Mouse (Mus musculus) heart, postnatal 25 days (tissue): ENCODE data around the gene Fmnl1. TPM values are rescaled to one million over a fixed set of nuclear protein-coding genes. Genes with fewer than 3 reads are reported as not detected.

Experiments used
- DNase-seq: peaks from one replicate; pipeline ENCODE4 v3.0.0; 2022; ENCODE audit warnings: low spot score
- intact Hi-C: fragments of 180-260 bp; cut with DNase I; formaldehyde crosslinking; loops from one replicate; pipeline ENCODE4 v1.15.1; 2025
- total RNA-seq, 2 experiments: library from RNA; stranded (reverse); gene quantifications; 2 replicates each; pipeline ENCODE4 v1.2.3; 2021

Gene Fmnl1
- total RNA-seq, 2 experiments from 2014 or later = 15.1 to 18.2 TPM

DNA sequence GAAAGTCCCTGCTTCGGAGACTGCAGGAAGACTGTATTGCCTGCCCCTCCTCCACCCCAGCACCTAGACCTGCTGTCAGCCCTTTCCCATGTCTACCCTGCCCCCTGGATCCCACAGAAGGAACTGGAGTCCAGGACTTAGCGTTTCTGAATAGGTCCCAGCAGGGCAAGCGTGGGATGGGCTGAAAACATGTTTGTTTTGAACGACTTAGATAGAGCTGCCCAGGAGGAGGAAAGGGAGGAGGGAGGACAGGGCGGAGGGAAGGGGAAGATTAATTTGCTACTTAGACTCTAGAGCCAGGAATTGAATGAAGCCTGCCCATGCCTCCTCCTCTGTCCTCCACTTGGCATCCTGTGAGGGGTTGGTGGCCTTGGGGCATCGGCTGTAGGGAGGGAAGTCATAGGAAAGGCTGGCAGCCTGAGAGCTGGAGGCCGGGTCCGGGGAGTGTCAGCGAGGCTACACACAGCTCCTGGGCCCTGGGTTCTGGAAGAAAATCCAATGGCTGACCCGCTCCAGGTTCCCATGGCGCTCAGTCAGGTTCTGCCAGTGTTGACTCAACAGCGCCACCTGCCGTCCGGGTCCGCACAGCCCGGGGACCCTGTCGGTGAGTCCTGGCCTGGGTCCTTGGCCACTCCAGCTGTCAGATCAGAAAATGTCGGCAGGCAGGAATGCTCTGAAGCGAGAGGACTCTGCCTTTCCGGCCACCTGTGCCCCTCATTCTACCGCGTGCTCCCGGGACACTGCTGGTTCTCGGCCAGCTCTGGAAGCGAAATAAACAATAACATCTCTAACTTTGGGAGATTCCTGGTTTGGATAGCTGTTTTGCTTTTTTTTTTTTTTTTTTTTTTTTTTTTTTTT, 12.1 kb upstream of the Fmnl1 start:
- DNase-seq = peak; percentile 89
- intact Hi-C loops = loop anchor here (1.0 to 10.0 kb wide), 3 partner anchors 42 to 254 kb away; partner anchors contain the start of gene Gfap

DNA sequence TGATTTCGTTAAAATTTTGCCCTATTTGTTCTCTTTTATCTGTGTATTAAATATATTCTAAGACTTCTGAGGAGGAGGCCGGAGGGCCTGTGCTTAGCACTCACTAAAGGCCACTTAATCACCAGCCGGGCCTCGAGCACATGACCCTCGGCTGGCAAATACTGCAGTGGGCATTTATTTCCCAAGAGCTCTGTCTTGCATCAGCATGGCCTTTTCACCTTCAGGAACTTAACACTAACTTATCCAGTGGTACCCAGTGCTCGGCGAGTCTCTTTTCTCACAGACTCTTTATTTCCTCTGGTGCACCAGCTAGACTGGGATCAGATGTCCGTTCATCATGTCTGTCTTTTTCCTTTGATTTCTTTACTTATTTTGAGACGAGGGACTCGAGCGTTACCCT, 10.2 kb upstream of the Fmnl1 start:
- intact Hi-C loops = loop anchor here (10.0 kb wide), 1 partner anchor 254 kb away; the partner anchor contains the start of gene Plekhm1

DNA sequence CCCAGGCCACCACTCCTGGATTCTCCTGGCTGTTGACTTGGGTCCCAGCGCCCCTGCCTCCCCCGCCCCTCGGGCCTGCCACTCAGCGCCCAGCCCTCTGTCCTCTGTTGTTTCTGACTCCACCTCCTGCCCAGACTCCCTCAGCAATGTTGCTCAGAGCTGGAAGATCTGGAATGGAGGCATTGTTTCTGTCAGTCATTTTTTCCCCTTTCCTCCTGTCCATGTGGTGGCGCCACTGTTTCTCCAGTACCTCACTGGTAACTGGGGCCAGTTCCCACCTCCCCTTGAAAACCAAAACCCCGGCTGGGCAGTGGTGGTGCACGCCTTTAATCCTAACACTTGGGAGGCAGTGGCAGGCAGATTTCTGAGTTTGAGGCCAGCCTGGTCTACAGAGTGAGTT, 9.5 kb upstream of the Fmnl1 start:
- intact Hi-C loops = loop anchor here (10.0 kb wide), 1 partner anchor 253 kb away; the partner anchor contains the start of gene Plekhm1

More for the DNA sequence above, 10.2 kb upstream of the Fmnl1 start:
- no peak for DNase-seq

DNA sequence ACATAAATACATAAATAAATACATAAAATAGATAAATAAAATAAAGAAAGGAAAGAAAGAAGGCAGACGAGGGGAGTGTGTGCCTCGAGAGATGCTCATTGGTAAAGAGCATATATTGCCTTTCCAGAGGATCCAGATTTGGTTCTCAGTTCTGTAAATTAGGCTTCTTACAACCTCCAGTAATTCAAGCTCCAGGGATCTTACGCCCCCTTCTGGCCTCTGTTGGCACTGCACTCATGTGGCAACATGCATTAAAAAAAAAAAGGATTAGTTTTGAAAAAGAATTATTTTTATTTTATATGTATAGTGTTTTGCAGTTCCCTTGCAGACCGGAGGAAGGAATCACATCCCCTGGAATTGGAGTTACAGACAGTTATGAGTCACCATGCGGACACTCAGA, 8.8 kb upstream of the Fmnl1 start:
- no peak for DNase-seq
- intact Hi-C loops = loop anchor here (10.0 kb wide), 1 partner anchor 253 kb away; the partner anchor contains the start of gene Plekhm1

More for the DNA sequence above, 9.5 kb upstream of the Fmnl1 start:
- DNase-seq = no peak

DNA sequence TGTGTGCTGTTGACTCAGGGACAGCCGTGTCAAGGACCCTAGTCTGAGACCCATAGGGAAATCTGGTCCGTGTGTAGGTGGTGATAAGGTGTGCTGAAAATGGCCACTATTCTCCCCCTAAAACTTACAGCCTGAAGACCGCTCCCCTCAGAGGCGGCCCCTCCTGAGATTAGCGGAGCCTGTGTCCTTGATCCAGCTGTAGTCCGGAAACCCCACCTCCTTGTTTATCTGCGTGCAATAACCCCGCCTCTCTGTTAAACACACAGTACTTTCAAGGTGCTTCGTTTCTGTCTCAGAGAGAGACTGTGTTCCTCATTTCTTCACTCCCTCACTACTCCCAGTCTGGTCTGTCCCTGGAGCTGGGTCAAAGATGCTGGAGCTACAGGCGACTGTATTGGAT, 6.5 kb upstream of the Fmnl1 start:
- intact Hi-C loops = loop anchor here (10.0 kb wide), 1 partner anchor 250 kb away; the partner anchor contains the start of gene Plekhm1
- no peak for DNase-seq

- DNase-seq = no peak
- intact Hi-C loops = loop anchor here (1.0 to 10.0 kb wide), 4 partner anchors 16 to 246 kb away; partner anchors contain the start of gene Plekhm1
Measured at GRCm38 (mm10) chr11:103168690-103169390, 2.1 kb upstream of the Fmnl1 start.

- DNase-seq = no peak
- intact Hi-C loops = loop anchor here (1.0 to 10.0 kb wide), 4 partner anchors 16 to 245 kb away; partner anchors contain the start of gene Plekhm1
Measured at GRCm38 (mm10) chr11:103169664-103170063, 1.2 kb upstream of the Fmnl1 start.

DNA sequence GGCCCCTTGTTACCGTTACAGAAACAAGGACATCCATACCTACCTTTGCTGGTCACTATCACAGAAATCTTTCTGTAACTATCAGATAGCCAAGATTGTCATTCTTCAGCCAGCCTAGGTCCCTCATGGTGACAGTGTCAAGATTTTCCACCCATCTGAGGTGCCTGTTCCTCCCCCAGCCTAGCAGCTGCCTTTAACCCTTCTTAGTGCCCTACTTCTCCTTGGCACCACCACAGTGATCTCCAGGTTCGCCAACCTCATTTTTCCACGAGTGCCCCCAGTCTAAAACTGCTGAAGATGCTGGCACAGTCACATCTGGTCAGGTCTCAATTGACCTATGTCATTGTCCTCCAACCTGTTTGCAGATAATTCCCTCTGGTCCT, 805 bp upstream of the Fmnl1 start:
- intact Hi-C loops = loop anchor here (2.0 kb wide), 1 partner anchor 63 kb away; no protein-coding TSS in a partner anchor
- no peak for DNase-seq

DNA sequence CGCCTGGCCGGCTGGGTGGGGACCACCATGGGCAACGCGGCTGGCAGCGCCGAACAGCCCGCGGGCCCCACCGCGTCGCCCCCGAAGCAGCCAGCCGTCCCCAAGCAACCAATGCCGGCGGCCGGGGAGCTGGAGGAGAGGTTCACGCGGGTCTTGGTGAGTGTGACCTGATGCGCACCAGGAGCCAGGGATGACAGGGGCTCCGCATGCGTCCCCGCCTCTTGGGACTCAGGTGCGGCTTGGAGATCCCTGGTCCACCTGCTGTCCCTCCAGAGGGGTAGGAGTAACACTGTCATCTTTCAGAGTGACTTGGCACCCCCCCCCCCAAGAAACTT, 346 bp downstream of the Fmnl1 start:
- intact Hi-C loops = loop anchor here (1.0 to 2.0 kb wide), 2 partner anchors 55 to 62 kb away; no protein-coding TSS in a partner anchor
- no peak for DNase-seq

DNA sequence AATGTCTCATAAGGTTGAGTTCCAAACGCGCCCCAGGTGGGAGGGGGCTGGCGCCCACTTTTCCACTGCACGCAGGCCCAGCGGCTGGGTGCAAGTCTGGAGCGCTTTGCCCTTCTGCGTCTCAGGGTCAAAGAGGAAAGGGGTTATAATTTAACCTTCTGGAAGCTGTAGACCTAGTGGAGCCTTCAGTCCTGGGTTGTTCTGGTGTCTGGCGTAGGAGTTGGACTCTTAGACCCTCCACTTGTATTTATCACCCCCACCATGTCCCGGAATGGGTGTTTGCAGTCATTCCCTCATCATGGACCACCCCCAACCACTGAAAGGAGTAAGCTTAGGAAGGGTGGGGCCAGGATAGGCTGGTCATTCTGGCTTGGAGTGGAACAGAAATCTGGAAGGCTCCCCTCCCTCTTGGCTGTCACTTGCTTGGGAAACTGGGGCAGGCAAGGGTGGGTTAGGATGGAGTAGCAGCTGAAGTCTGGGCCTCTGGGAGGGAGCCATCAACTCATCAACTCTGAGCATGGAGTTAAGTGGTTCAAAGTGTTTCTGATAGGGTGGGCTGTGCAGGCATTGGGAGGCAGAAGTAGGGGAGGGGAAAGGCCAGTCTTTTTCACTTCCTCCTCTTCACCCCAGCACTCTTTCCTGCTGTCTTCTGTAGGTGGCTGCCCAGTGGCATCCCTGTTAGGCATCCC, 940 bp downstream of the Fmnl1 start:
- no peak for DNase-seq
- intact Hi-C loops = loop anchor here (1.0 to 2.0 kb wide), 2 partner anchors 54 to 61 kb away; no protein-coding TSS in a partner anchor

DNA sequence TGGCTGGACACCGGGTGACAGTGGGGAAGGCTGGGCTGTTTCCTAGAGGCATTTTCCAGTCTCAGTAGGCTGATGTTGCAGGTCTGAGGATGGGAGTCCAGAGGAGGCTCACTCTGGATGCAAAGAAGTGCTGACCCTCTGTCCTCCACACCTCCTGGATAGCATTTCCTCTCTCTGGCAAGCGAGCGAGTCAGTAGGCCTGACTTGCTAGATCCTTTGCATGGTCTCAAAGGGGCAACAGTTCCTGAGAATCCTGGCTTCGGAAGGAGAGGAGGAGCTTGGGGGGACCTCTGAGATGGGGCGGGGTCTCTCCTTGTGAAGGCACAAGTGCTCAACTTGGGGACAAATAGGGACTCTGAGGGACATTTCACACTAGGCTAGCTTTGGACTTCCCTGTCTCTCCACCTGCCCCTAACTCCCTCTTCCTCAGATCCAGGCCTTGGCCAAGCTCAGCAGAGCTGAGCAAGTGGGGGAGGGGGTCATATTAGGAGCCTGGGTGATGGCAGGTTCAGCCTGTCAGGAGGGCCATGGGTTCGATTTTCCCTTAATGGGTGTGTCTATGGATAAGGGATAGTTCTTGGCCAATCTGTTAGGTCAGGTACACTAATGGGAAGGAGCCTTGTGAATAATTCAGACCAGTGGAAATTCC, 1.6 kb downstream of the Fmnl1 start:
- intact Hi-C loops = no loop called here
- DNase-seq = no peak

GRCm38 (mm10) chr11:103173041-103173770, 2.3 kb downstream of the Fmnl1 start:
- DNase-seq = no peak
- intact Hi-C loops = no loop called here

DNA sequence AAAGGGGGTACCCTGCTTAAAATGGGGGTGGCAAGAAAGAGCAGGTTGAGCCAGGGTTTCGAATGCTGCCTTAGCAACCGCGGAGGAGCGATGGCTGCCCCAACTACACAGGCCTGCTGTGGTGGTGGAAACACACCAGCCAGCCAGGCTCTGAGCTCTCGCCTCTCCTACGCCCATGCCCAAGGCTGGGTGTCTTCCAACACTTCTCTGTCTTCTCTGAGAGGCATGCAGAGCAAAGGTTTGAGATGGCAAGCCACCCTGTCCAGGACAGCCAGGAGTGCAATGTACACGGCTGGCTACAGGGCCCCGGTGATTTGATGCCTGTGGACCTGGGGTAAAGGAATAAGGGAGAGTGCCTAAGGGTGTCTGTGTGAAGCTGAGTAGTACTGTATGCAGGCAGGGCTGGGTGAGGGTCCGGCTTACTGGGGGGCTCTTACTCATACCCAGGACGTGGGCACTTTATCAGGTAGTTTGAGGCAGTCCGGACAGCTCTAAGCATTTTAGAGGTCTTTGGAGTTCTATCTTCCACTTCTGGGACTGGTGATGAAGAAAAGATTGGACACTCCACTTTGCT, 3.0 kb downstream of the Fmnl1 start:
- intact Hi-C loops = no loop called here
- no peak for DNase-seq

DNA sequence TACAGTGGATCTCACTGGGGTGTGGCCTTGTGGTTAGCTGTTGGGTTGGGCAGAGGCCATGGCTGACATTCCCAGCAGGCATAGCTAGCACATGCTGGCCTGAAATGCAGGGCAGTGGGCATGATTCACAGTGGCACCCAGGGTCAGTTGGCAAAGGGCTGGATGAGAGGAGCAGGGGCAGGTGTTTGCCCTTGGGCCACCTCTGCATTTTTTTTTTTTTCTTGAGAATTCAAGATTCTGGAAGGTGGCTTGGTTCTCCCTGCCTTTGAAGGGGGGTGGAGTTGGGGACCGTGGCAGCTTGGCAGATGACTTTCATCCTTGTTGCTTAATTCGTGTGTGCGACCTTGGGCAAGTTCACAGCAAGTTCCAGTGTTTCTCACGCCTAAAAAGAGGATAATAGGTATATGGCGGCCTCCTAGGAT, 3.5 kb downstream of the Fmnl1 start:
- DNase-seq = no peak

GRCm38 (mm10) chr11:103174891-103175391, 4.0 kb downstream of the Fmnl1 start:
- intact Hi-C loops = no loop called here
- no peak for DNase-seq

More for the DNA sequence above, 3.5 kb downstream of the Fmnl1 start:
- intact Hi-C loops = no loop called here

DNA sequence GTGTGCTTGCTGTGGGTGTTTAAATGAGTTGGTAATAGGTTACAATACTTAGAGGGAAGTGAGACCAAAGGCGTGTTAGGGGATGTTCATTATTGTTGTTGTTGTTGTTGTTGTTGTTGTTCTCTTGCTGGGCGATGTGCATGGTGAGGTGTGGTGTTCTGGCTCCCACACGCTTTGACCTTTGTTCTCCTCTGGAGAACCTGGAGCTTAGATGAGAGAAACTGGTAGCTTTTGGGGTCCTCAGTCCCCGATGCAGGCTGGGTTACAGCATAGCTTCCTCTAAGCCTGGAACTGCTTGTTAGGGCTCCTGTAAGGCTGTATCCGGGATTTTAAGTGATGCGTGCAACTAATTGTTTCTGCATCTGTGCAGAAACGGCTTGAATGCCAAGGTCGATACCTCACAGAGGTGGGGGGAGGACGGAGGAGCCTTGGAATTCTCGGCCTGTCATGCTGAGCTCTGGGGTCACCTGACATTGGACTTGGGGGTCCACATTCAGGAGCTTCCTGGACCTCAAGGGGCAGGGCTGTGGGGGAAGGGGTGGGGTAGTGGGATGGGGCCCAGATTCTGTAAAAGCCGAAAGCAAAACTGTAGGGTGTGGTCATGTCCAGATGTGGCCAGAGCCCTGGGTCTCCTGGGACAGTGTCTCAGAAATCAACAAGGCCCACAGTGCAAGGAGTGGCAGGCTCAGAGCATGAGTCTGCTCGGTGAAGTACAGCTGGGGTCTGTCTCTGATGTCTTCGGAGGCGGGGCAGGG, 5.0 kb downstream of the Fmnl1 start:
- DNase-seq = peak; percentile 65
- intact Hi-C loops = no loop called here

DNA sequence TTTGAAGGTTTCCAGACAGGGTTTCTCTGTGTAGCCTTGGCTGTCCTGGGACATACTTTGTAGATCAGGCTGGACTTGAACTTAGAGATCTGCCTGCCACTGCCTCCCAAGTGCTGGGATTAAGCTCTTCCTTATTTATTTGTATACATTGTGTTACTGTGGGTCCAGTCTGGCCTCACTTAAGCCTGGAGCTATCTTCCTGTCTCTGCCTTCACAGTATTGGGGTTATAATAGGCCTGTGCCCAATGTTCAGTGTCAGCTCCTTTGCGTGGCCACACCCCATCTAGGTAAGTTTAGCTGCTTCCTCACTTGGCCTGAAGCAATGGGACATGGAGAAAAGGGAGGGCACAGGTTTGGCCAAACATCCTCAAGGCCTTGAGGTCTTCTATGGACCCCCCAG, 5.6 kb downstream of the Fmnl1 start:
- intact Hi-C loops = no loop called here
- no peak for DNase-seq

GRCm38 (mm10) chr11:103177216-103177615, 6.3 kb downstream of the Fmnl1 start:
- intact Hi-C loops = no loop called here
- DNase-seq = no peak
